Mouse (Mus musculus): ENCODE measurements around the gene Cog6. TPM values are rescaled to one million over a fixed set of nuclear protein-coding genes. Genes with fewer than 3 reads are reported as not detected.

Gene Cog6
- polyA plus RNA-seq, 1 experiment = 44.0 TPM

- TF ChIP-seq POLR2A (IDR thresholded peaks at IDR 0.05; ENCODE audit: borderline replicate concordance, extremely low read depth, insufficient read depth, insufficient read length, poor library complexity, severe bottlenecking) = no peak
- TF ChIP-seq CTCF (IDR thresholded peaks at IDR 0.05; ENCODE audit: borderline replicate concordance, extremely low read depth, insufficient read depth, insufficient read length) = no peak
- DNase-seq (ENCODE audit: low read depth) = no peak
Measured at GRCm38 (mm10) chr3:53044238-53044637, 27.2 kb upstream of the Cog6 start.

GRCm38 (mm10) chr3:53043206-53043780 is 26.3 kb upstream of the Cog6 start:
- DNase-seq (ENCODE audit: low read depth) = no peak
- TF ChIP-seq CTCF (IDR thresholded peaks at IDR 0.05; ENCODE audit: borderline replicate concordance, extremely low read depth, insufficient read depth, insufficient read length) (no peak), POLR2A (IDR thresholded peaks at IDR 0.05; ENCODE audit: borderline replicate concordance, extremely low read depth, insufficient read depth, insufficient read length, poor library complexity, severe bottlenecking) (no peak)

GRCm38 (mm10) chr3:53042240-53042567 is 25.2 kb upstream of the Cog6 start:
- TF ChIP-seq CTCF (IDR thresholded peaks at IDR 0.05; ENCODE audit: borderline replicate concordance, extremely low read depth, insufficient read depth, insufficient read length) (no peak), POLR2A (IDR thresholded peaks at IDR 0.05; ENCODE audit: borderline replicate concordance, extremely low read depth, insufficient read depth, insufficient read length, poor library complexity, severe bottlenecking) (no peak)
- no peak for DNase-seq (ENCODE audit: low read depth)

- peak; percentile 84 for DNase-seq (ENCODE audit: low read depth)
- TF ChIP-seq POLR2A (IDR thresholded peaks at IDR 0.05; ENCODE audit: borderline replicate concordance, extremely low read depth, insufficient read depth, insufficient read length, poor library complexity, severe bottlenecking) = peak; percentile 54; the same call in 1 of the 2 replicates
- TF ChIP-seq CTCF (IDR thresholded peaks at IDR 0.05; ENCODE audit: borderline replicate concordance, extremely low read depth, insufficient read depth, insufficient read length) = peak; percentile 29; the same call in 1 of the 2 replicates
Measured at GRCm38 (mm10) chr3:53041411-53042239, 24.6 kb upstream of the Cog6 start, which contains the start of gene Lhfp. Gene Lhfp, plus strand, starts transcription at chr3:53041528.

- no peak for DNase-seq (ENCODE audit: low read depth)
- TF ChIP-seq POLR2A (IDR thresholded peaks at IDR 0.05; ENCODE audit: borderline replicate concordance, extremely low read depth, insufficient read depth, insufficient read length, poor library complexity, severe bottlenecking) (no peak), CTCF (IDR thresholded peaks at IDR 0.05; ENCODE audit: borderline replicate concordance, extremely low read depth, insufficient read depth, insufficient read length) (no peak)
Measured at GRCm38 (mm10) chr3:53040593-53041410, 23.8 kb upstream of the Cog6 start.

GRCm38 (mm10) chr3:53039746-53040145 is 22.7 kb upstream of the Cog6 start:
- no peak for DNase-seq (ENCODE audit: low read depth)
- TF ChIP-seq POLR2A (IDR thresholded peaks at IDR 0.05; ENCODE audit: borderline replicate concordance, extremely low read depth, insufficient read depth, insufficient read length, poor library complexity, severe bottlenecking) (no peak), CTCF (IDR thresholded peaks at IDR 0.05; ENCODE audit: borderline replicate concordance, extremely low read depth, insufficient read depth, insufficient read length) (no peak)

- DNase-seq (ENCODE audit: low read depth) = no peak
- TF ChIP-seq POLR2A (IDR thresholded peaks at IDR 0.05; ENCODE audit: borderline replicate concordance, extremely low read depth, insufficient read depth, insufficient read length, poor library complexity, severe bottlenecking) (no peak), CTCF (IDR thresholded peaks at IDR 0.05; ENCODE audit: borderline replicate concordance, extremely low read depth, insufficient read depth, insufficient read length) (no peak)
Measured at GRCm38 (mm10) chr3:53038913-53039312, 21.9 kb upstream of the Cog6 start.

- no peak for DNase-seq (ENCODE audit: low read depth)
- TF ChIP-seq POLR2A (IDR thresholded peaks at IDR 0.05; ENCODE audit: borderline replicate concordance, extremely low read depth, insufficient read depth, insufficient read length, poor library complexity, severe bottlenecking) = no peak
- TF ChIP-seq CTCF (IDR thresholded peaks at IDR 0.05; ENCODE audit: borderline replicate concordance, extremely low read depth, insufficient read depth, insufficient read length) = no peak
Measured at GRCm38 (mm10) chr3:53036941-53037340, 19.9 kb upstream of the Cog6 start.

GRCm38 (mm10) chr3:53036076-53036475 is 19.0 kb upstream of the Cog6 start:
- DNase-seq (ENCODE audit: low read depth) = no peak
- no peak for TF ChIP-seq CTCF (IDR thresholded peaks at IDR 0.05; ENCODE audit: borderline replicate concordance, extremely low read depth, insufficient read depth, insufficient read length)
- no peak for TF ChIP-seq POLR2A (IDR thresholded peaks at IDR 0.05; ENCODE audit: borderline replicate concordance, extremely low read depth, insufficient read depth, insufficient read length, poor library complexity, severe bottlenecking)

GRCm38 (mm10) chr3:53033448-53033847 is 16.4 kb upstream of the Cog6 start:
- TF ChIP-seq POLR2A (IDR thresholded peaks at IDR 0.05; ENCODE audit: borderline replicate concordance, extremely low read depth, insufficient read depth, insufficient read length, poor library complexity, severe bottlenecking) = no peak
- TF ChIP-seq CTCF (IDR thresholded peaks at IDR 0.05; ENCODE audit: borderline replicate concordance, extremely low read depth, insufficient read depth, insufficient read length) = peak; percentile 69; the same call in 1 of the 2 replicates
- peak; percentile 78 for DNase-seq (ENCODE audit: low read depth)

GRCm38 (mm10) chr3:53032432-53032831 is 15.4 kb upstream of the Cog6 start:
- no peak for DNase-seq (ENCODE audit: low read depth)
- no peak for TF ChIP-seq POLR2A (IDR thresholded peaks at IDR 0.05; ENCODE audit: borderline replicate concordance, extremely low read depth, insufficient read depth, insufficient read length, poor library complexity, severe bottlenecking)
- no peak for TF ChIP-seq CTCF (IDR thresholded peaks at IDR 0.05; ENCODE audit: borderline replicate concordance, extremely low read depth, insufficient read depth, insufficient read length)
